Mouse (Mus musculus): ENCODE results near the gene Adgrg1.

DNA sequence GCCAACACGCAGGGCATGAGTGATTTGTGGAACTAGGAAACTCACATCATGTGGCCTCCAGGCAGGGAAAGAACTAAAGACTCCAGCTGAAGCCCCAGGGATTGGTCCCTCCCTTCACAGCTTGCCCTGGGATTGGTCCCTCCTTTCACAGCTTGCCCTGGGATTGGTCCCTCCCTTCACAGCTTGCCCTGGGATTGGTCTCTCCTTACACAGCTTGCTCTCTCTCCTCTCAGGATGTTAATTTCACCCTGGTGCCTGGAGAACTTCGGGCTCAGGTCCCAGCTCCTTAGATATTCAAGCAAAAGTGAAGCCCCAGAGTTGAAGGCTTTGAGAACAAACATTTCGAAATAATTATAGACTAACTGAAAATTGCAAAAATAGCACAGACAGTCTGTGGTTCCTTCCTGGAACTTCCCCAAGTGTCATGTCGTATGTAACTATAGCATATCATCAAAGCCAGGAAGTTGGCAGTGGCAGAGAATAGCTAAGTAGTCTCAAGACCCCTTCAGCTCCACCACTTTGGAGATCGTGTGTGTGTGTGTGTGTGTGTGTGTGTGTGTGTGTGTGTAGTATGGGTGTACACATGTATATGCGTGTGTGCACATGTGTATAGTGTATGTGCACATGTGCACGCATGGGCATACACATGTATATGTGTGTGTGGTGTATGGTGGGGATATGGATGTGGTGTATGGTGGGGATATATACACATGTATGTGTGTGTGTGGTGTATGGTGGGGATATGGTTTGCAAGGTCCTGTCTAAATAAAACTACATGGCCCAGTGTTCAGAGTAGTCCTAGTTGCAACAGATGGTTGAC lies 62.8 kb downstream of the Adgrg1 start:
- TF ChIP-seq POLR2A (IDR thresholded peaks at IDR 0.05; ENCODE audit: borderline replicate concordance, low read depth, low read length): no peak
- TF ChIP-seq CTCF (IDR thresholded peaks at IDR 0.05; ENCODE audit: low read depth, low read length): no peak

Measured in bone marrow macrophage, adult 2 months (primary cell).